Mouse (Mus musculus) midbrain, embryonic 16.5 days (tissue): ENCODE results near the gene Gpatch3. TPM values are rescaled to one million over a fixed set of nuclear protein-coding genes. Genes with fewer than 3 reads are reported as not detected.

Experiments used
- ATAC-seq: fragments of 200-750 bp; cut with Nextera tagmentation; 2 replicates; pipeline ENCODE4 v1.8.0; 2017; ENCODE audit warnings: moderate TSS enrichment
- H3K27ac ChIP-seq: fragments of 300-500 bp; sonication (generic); 2 replicates; pipeline ENCODE4 v1.5.1; 2014; ENCODE audit warnings: mild to moderate bottlenecking, low read length, mixed read lengths
- H3K27me3 ChIP-seq: fragments of 300-500 bp; sonication (generic); 2 replicates; pipeline ENCODE4 v1.6.1; 2014; ENCODE audit warnings: low read depth, low read length, mixed read lengths; ENCODE audit not compliant: control insufficient read depth, insufficient read depth
- H3K36me3 ChIP-seq: fragments of 300-500 bp; sonication (generic); 2 replicates; pipeline ENCODE4 v1.6.1; 2014; ENCODE audit warnings: mild to moderate bottlenecking, low read length, moderate library complexity, mixed read lengths; ENCODE audit not compliant: control insufficient read depth, insufficient read depth
- H3K4me1 ChIP-seq: fragments of 300-500 bp; sonication (generic); 2 replicates; pipeline ENCODE4 v1.6.1; 2014; ENCODE audit warnings: mild to moderate bottlenecking, low read length, mixed read lengths; ENCODE audit not compliant: control insufficient read depth, insufficient read depth
- H3K4me2 ChIP-seq: fragments of 300-500 bp; sonication (generic); 2 replicates; pipeline ENCODE4 v1.6.1; 2014; ENCODE audit warnings: mild to moderate bottlenecking, low read length, mixed read lengths
- H3K4me3 ChIP-seq: fragments of 300-500 bp; sonication (generic); 2 replicates; pipeline ENCODE4 v1.5.1; 2014; ENCODE audit warnings: low read depth, mild to moderate bottlenecking, low read length, moderate library complexity, mixed read lengths
- H3K9ac ChIP-seq: fragments of 300-500 bp; sonication (generic); 2 replicates; pipeline ENCODE4 v1.6.1; 2014; ENCODE audit warnings: low read depth, low read length, mixed read lengths
- H3K9me3 ChIP-seq: fragments of 300-500 bp; sonication (generic); replicated peaks from 2 replicates; pipeline ENCODE4 v1.6.1; 2014; ENCODE audit warnings: mild to moderate bottlenecking, low read length, mixed read lengths; ENCODE audit not compliant: control insufficient read depth, poor library complexity, severe bottlenecking
- WGBS: fragments of 180-500 bp; shearing (Covaris S2); extraction: QIAGEN DNeasy Blood & Tissue Kit; methylation state at CpG from one replicate; pipeline ENCODE4 v1.1.7; 2014; 5-methylcytosine and 5-hydroxymethylcytosine counted together
- microRNA-seq: library from miRNA; unstranded; fragments of <30 nt; microRNA quantifications from one replicate; pipeline ENCODE4, GENCODE M21; 2017
- polyA plus RNA-seq: library from polyadenylated mRNA; unstranded; fragments of >200 nt; fragmentation: Nextera tagmentation; extraction: Ambion mirVana; gene quantifications from 2 replicates; pipeline ENCODE4 v1.2.1, GENCODE M21; 2015

Gene Gpatch3
- polyA plus RNA-seq, 1 experiment from 2014 or later, result 6.5 TPM

DNA sequence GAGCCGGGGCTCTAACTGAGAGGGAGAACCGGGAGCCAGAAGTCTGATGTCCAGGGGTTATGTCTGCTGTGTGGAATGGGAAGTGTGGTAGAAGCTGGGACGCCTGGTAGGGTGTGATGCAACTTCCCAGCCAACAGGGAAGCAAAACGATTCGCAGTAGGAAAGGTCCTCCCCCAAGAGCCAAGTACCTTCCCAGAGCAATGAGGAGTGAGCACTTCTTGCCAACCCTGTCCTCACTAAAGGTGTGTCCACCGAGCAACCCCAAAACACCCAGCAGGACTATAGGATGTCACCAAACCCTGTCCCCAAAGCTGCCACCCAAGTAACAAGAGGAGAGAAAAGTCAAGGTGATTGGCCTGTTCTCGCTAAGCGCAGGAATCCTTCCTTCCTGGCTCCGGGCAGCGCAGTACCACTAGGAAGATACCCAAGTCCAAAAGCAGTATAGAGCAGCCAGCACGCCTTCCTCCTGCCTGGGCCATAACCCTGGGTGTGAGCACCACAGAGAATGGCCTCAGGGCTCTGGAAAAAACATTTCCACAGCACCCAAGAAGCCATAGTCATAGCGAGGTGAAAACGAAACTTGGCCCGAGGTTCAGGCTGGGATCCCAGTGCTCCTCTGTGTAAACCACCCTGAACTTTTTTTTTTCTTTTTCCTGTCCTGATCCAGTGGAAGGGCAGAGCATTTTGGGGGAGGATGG is 56.7 kb downstream of the Gpatch3 start:
- Histone ChIP-seq H3K36me3 (0 out of 2 replicates have a peak, but pooled peaks cover under 1% of the 10 kb centered on the region), H3K27ac (no peak overlapping the region), H3K27me3 (no peaks in the 10 kb centered on the region), H3K9me3 (no peaks in the 10 kb centered on the region), H3K4me1 (peaks cover 22% of the 10 kb centered on the region), H3K4me2 (peak overlapping the region; percentile 86; the same call in 1 of the 2 replicates), H3K9ac (no peak overlapping the region), H3K4me3 (no peak overlapping the region)
- ATAC-seq, result no peak
- WGBS, result 85% methylated on average over 14 of the region's 14 CpGs

DNA sequence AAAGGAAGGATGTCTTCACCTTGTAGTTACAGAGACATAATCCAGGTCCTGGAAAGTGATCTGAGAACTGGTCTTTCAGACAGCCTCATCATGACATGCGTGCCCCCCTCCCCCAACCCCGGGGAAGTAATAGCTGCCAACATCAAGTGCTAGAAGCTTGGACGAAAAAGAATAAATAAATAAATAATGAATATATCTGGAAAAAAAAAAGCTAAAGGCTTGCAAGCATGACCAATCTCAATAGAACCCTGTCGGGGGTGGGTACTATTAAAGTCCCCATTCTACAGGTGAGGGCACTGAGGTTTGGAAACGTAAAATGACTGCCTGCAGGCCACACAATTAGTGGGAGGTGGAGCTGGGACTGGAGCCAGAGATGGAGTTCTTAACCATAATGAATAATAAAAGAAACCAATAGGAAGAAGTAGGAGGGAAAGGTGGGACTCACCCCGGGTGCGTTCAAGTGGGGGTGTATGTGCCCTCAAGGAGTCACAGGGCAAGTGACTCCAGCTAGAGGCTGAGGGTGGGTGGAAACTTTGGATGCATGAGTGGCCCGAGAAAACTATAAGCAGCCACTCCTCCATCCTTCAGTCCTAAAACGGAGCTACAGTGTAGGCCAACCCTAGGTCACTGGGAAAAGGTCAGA is 57.3 kb downstream of the Gpatch3 start:
- H3K4me1 ChIP-seq, result peaks cover 22% of the 10 kb centered on the region
- no peak for ATAC-seq
- no peaks in the 10 kb centered on the region for H3K27me3 ChIP-seq
- H3K9ac ChIP-seq, result peak overlapping the region; percentile 91
- H3K4me2 ChIP-seq, result peak overlapping the region; percentile 86
- H3K9me3 ChIP-seq, result no peaks in the 10 kb centered on the region
- peak overlapping the region; percentile 91 for H3K4me3 ChIP-seq
- no peak overlapping the region for H3K27ac ChIP-seq
- H3K36me3 ChIP-seq, result no peaks in the 10 kb centered on the region
- 39% methylated on average over 9 of the region's 9 CpGs for WGBS

GRCm38 (mm10) chr4:133632483-133633327 is 58.2 kb downstream of the Gpatch3 start:
- WGBS, result 1% methylated on average over 33 of the region's 69 CpGs
- Histone ChIP-seq H3K36me3 (no peaks in the 10 kb centered on the region), H3K4me3 (peak overlapping the region; percentile 91), H3K9me3 (no peaks in the 10 kb centered on the region), H3K4me1 (peaks cover 22% of the 10 kb centered on the region), H3K9ac (peak overlapping the region; percentile 91), H3K27me3 (no peaks in the 10 kb centered on the region), H3K27ac (peak overlapping the region; percentile 85), H3K4me2 (peak overlapping the region; percentile 86)
- ATAC-seq, result peak; percentile 71

- H3K4me2 ChIP-seq, result peak overlapping the region; percentile 86
- no peaks in the 10 kb centered on the region for H3K9me3 ChIP-seq
- WGBS, result 16% methylated on average over 23 of the region's 47 CpGs
- peak overlapping the region; percentile 85 for H3K27ac ChIP-seq
- peak overlapping the region; percentile 91 for H3K9ac ChIP-seq
- peak overlapping the region; percentile 91 for H3K4me3 ChIP-seq
- no peaks in the 10 kb centered on the region for H3K36me3 ChIP-seq
- no peaks in the 10 kb centered on the region for H3K27me3 ChIP-seq
- ATAC-seq, result peak; percentile 94
- H3K4me1 ChIP-seq, result peaks cover 22% of the 10 kb centered on the region
Measured at GRCm38 (mm10) chr4:133633332-133634042, 58.9 kb downstream of the Gpatch3 start.

Small RNA genes within 50 kb of the gene (microRNA-seq; reads per million reads assigned to microRNA genes)
- not detected for gene Gm23158

Other genes starting within 250 kb of the Gpatch3 start
- gene Wdtc1, start 221.3 kb upstream of the Gpatch3 start, polyA plus RNA-seq, result 20.1 and 20.7 TPM in 2 replicates
- gene Slc9a1, start 205.0 kb upstream of the Gpatch3 start, polyA plus RNA-seq, result 10.3 and 12.8 TPM in 2 replicates
- gene Tent5b, start 94.6 kb upstream of the Gpatch3 start, polyA plus RNA-seq, result 0.15 TPM in 2 replicates
- gene Trnp1, start 76.2 kb upstream of the Gpatch3 start, polyA plus RNA-seq, result 5.7 and 8.2 TPM in 2 replicates
- gene Kdf1, start 55.8 kb upstream of the Gpatch3 start, polyA plus RNA-seq, result 0.61 and 0.69 TPM in 2 replicates
- gene Nudc, start 28.7 kb upstream of the Gpatch3 start, polyA plus RNA-seq, result 247 and 263 TPM in 2 replicates
- gene Nr0b2, start 21.4 kb upstream of the Gpatch3 start, polyA plus RNA-seq, result not detected in 2 replicates
- 16.1 and 17.0 TPM in 2 replicates for gene Gpn2, start 9.6 kb downstream of the Gpatch3 start, polyA plus RNA-seq
- gene Sfn, start 27.4 kb downstream of the Gpatch3 start, polyA plus RNA-seq, result 1.1 and 1.2 TPM in 2 replicates
- gene Zdhhc18, start 75.4 kb downstream of the Gpatch3 start, polyA plus RNA-seq, result 3.5 and 4.7 TPM in 2 replicates
- gene Pigv, start 97.9 kb downstream of the Gpatch3 start, polyA plus RNA-seq, result 14.7 and 18.5 TPM in 2 replicates
- gene Arid1a, start 182.0 kb downstream of the Gpatch3 start, polyA plus RNA-seq, result 28.7 and 36.1 TPM in 2 replicates